Comparison of ENCODE assay signal across 9 mouse cellular contexts in the genomic region with DNA sequence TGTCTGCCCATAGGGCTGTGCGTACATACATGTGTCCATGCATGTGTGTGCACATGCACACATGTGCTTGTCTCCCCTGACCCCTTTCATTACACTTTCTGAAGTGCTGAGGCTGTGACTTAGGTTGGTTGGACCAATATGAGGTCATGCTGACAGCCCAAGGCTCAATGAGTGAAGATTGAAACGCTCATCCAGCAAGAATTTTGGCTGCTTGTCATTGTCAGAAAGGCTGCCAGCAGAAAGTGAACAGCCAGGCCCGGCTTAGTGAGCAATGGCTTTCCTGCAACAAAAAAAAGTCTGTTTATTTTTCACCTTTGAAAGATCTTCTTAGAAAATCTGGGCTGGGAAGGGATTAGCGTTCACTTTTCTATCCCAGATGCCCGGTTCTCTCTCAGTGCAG.
DNase-seq lines count a peak whose midpoint lies in the region; ATAC-seq and TF ChIP-seq lines count a peak whose summit lies in the region.
"Had no signal": no experiment of that assay in that cellular context is flagged by ENCODE, and none has a peak within 500 bp of the region (broad histone marks: within the 10 kb centered on the region; RNA-seq: fewer than 3 reads in every experiment).

No protein-coding gene starts in this region.

- no peak for ATAC-seq in embryonic facial prominence, embryonic 15.5 days (ENCODE audit: insufficient number of reproducible peaks, low FRiP score, low TSS enrichment, low read depth)
- ATAC-seq in limb, embryonic 14.5 days (ENCODE audit: low FRiP score, low read depth), result no peak
- ATAC-seq in intestine, embryonic 16.5 days, result no peak

- DNase-seq in kidney, adult 9 months, result peak; percentile 33
- DNase-seq in kidney, postnatal 4 days, result no peak
- peak; percentile 87 for DNase-seq in adrenal gland, adult 2 months
- DNase-seq in limb, embryonic 14.5 days (ENCODE audit: low spot score), result peak; percentile 63
- DNase-seq in thymus, adult 18-20 months, result no peak
- no peak for DNase-seq in layer of hippocampus, adult 11-12 months (ENCODE audit: low spot score)

- no peaks in the 10 kb centered on the region for H3K36me3 ChIP-seq in embryonic facial prominence, embryonic 15.5 days
- H3K36me3 ChIP-seq in limb, embryonic 14.5 days (ENCODE audit: control insufficient read depth, insufficient read depth, low read length), result no peaks in the 10 kb centered on the region
- no peaks in the 10 kb centered on the region for H3K36me3 ChIP-seq in intestine, embryonic 16.5 days (ENCODE audit: control insufficient read depth, insufficient read depth, low read length)
- H3K36me3 ChIP-seq: liver, embryonic 15.5 days had no signal

- no peak for TF ChIP-seq POLR2A in limb, embryonic 14.5 days (IDR thresholded peaks at IDR 0.05; ENCODE audit: borderline replicate concordance, extremely low read depth, insufficient read depth, insufficient read length)

- H3K4me1 ChIP-seq in embryonic facial prominence, embryonic 15.5 days, result peaks cover 8% of the 10 kb centered on the region; the same call in 1 of the 2 replicates
- no peaks in the 10 kb centered on the region for H3K4me1 ChIP-seq in limb, embryonic 14.5 days (ENCODE audit: control insufficient read depth, insufficient read depth, low read length)
- H3K4me1 ChIP-seq in intestine, embryonic 16.5 days (ENCODE audit: control insufficient read depth, insufficient read depth, low read length), result no peaks in the 10 kb centered on the region
- H3K4me1 ChIP-seq: liver, embryonic 15.5 days had no signal

- 54% methylated on average over 5 of the region's 5 CpGs for WGBS in embryonic facial prominence, embryonic 15.5 days
- 59% methylated on average over 5 of the region's 5 CpGs for WGBS in limb, embryonic 14.5 days
- WGBS in intestine, embryonic 16.5 days, result 56% methylated on average over 5 of the region's 5 CpGs

- no peak overlapping the region for H3K4me2 ChIP-seq in embryonic facial prominence, embryonic 15.5 days (replicated peaks)
- H3K4me2 ChIP-seq in limb, embryonic 14.5 days (replicated peaks; ENCODE audit: low read depth, low read length, severe bottlenecking), result no peak overlapping the region
- no peak overlapping the region for H3K4me2 ChIP-seq in intestine, embryonic 16.5 days (ENCODE audit: low read depth, low read length)
- H3K4me2 ChIP-seq: liver, embryonic 15.5 days had no signal

- 0 out of 2 replicates have a peak overlapping the region, but pooled peaks have one; percentile 17 for H3K27ac ChIP-seq in embryonic facial prominence, embryonic 15.5 days (replicated peaks)
- no peak overlapping the region for H3K27ac ChIP-seq in limb, embryonic 14.5 days (replicated peaks; ENCODE audit: low read depth, low read length)
- H3K27ac ChIP-seq in intestine, embryonic 16.5 days (ENCODE audit: low read length), result no peak overlapping the region
- H3K27ac ChIP-seq: liver, embryonic 15.5 days had no signal

- H3K9ac ChIP-seq in embryonic facial prominence, embryonic 15.5 days, result no peak overlapping the region
- no peak overlapping the region for H3K9ac ChIP-seq in limb, embryonic 14.5 days (ENCODE audit: low read depth, low read length, severe bottlenecking)
- H3K9ac ChIP-seq in intestine, embryonic 16.5 days (ENCODE audit: low read depth, low read length), result no peak overlapping the region
- H3K9ac ChIP-seq: liver, embryonic 15.5 days had no signal

- no peaks in the 10 kb centered on the region for H3K27me3 ChIP-seq in embryonic facial prominence, embryonic 15.5 days
- H3K27me3 ChIP-seq in limb, embryonic 14.5 days (ENCODE audit: control insufficient read depth, insufficient read depth, low read length), result no peaks in the 10 kb centered on the region; the same call in 1 of the 2 replicates
- no peaks in the 10 kb centered on the region for H3K27me3 ChIP-seq in intestine, embryonic 16.5 days (replicated peaks; ENCODE audit: control insufficient read depth, insufficient read depth, low read length)
- H3K27me3 ChIP-seq: liver, embryonic 15.5 days had no signal

- no peaks in the 10 kb centered on the region for H3K9me3 ChIP-seq in embryonic facial prominence, embryonic 15.5 days (replicated peaks)
- H3K9me3 ChIP-seq in limb, embryonic 14.5 days (ENCODE audit: control insufficient read depth, low read length), result no peaks in the 10 kb centered on the region
- no peaks in the 10 kb centered on the region for H3K9me3 ChIP-seq in intestine, embryonic 16.5 days (ENCODE audit: control insufficient read depth, low read length)
- H3K9me3 ChIP-seq: liver, embryonic 15.5 days had no signal

- no peak overlapping the region for H3K4me3 ChIP-seq in embryonic facial prominence, embryonic 15.5 days (replicated peaks)
- H3K4me3 ChIP-seq in limb, embryonic 14.5 days (replicated peaks; ENCODE audit: low read length), result no peak overlapping the region
- H3K4me3 ChIP-seq in intestine, embryonic 16.5 days (ENCODE audit: low read length), result no peak overlapping the region
- H3K4me3 ChIP-seq: liver, embryonic 15.5 days had no signal

Comparison
In these comparisons a context has a peak if more than half of its experiments do, and no peak if none do; other contexts are left out.
1. DNase-seq: peak in kidney, adult 9 months (single experiment), adrenal gland, adult 2 months (single experiment) and limb, embryonic 14.5 days (single experiment); none in kidney, postnatal 4 days (0 of 2), thymus, adult 18-20 months (0 of 2) and layer of hippocampus, adult 11-12 months (single experiment).